Mouse (Mus musculus) C2C12 (cell line): ENCODE measurements at regions not wholly inside any gene's neighbourhood (a gene's known extent, or its start where the extent isn't known, plus 50 kb on each side); places are given as distances from the start of the nearest gene placed in this dataset.

Experiments used
- CEBPB ChIP-seq: IDR thresholded peaks from one replicate; pipeline ENCODE4 v1.6.1; 2011; ENCODE audit warnings: low read depth, mild to moderate bottlenecking, control low read depth, moderate library complexity
- CTCF ChIP-seq: IDR thresholded peaks from one replicate; pipeline ENCODE4 v1.5.1; 2011; ENCODE audit not compliant: control insufficient read depth, insufficient read depth, insufficient read length

DNA sequence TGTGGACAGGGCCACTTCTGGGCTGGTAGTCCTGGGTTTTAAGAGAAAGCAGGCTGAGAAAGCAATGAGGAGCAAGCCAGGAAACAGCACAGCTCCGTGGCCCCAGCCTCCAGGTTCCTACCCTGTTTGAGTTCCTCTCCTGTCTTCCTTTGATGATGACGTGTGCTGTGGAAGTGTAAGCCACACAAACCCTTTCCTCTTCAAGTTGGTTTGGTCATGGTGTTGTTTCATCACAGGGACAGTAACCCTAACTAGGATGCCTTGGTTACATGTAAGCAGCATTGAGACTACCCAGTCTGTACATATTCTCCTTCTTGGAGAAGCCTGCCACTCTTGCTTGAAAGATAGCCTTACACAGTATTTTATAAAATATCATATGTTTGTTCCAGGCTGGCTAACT, 534.8 kb downstream of the Ccdc171 start:
- TF ChIP-seq CTCF (no peak), CEBPB (no peak)
